8 mouse cellular contexts compared by ENCODE assay signal in the genomic region with DNA sequence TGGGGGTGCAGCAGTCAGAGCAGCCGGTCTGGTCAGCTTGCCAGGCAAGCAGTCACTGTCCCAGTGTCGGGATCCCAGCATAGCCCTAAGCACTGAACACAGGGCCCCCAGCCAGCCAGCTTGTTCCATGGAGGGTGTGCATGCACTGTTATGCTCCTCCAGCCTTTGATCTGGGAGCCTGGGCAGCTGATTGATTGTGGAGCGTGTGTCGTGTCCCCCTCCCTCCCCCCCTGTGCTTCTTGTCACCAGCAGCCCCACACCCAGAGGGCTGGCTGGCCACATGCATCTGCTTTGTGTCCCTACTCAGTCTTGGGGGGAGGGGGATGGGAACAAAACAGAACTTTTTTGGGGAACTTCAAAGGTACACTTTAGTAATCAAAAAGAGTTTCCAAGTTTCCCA. TPM values are rescaled to one million over a fixed set of nuclear protein-coding genes. Genes with fewer than 3 reads are reported as not detected.
DNase-seq lines count a peak whose midpoint lies in the region; ATAC-seq and TF ChIP-seq lines count a peak whose summit lies in the region.

No protein-coding gene starts in this region.

- no peak for TF ChIP-seq POLR2A in liver, adult 2 months (IDR thresholded peaks at IDR 0.05; ENCODE audit: extremely low read depth, insufficient read depth, low read length)

- no peak overlapping the region for H3K4me3 ChIP-seq in liver, adult 2 months (ENCODE audit: insufficient read depth, low read depth, low read length)
- H3K4me3 ChIP-seq in liver, embryonic 11.5 days (ENCODE audit: low read depth, low read length): no peak overlapping the region
- H3K4me3 ChIP-seq in limb, embryonic 15.5 days: no peak overlapping the region
- no peak overlapping the region for H3K4me3 ChIP-seq in stomach, embryonic 16.5 days (replicated peaks; ENCODE audit: low read length)

- no peaks in the 10 kb centered on the region for H3K27me3 ChIP-seq in liver, adult 2 months (ENCODE audit: control insufficient read depth, insufficient read depth, low read length)
- H3K27me3 ChIP-seq in liver, embryonic 11.5 days (replicated peaks; ENCODE audit: control insufficient read depth, insufficient read depth, low read length): no peaks in the 10 kb centered on the region
- H3K27me3 ChIP-seq in limb, embryonic 15.5 days: no peaks in the 10 kb centered on the region
- H3K27me3 ChIP-seq in stomach, embryonic 16.5 days (ENCODE audit: control insufficient read depth, insufficient read depth, low read length): no peaks in the 10 kb centered on the region

- peaks cover 10% of the 10 kb centered on the region; the same call in 1 of the 2 replicates for H3K79me2 ChIP-seq in liver, adult 2 months (ENCODE audit: control insufficient read depth, insufficient read depth, low read length)

- H3K9me3 ChIP-seq in liver, embryonic 11.5 days (ENCODE audit: control insufficient read depth, low read length): peaks cover 4% of the 10 kb centered on the region; the same call in 1 of the 2 replicates
- H3K9me3 ChIP-seq in limb, embryonic 15.5 days: no peaks in the 10 kb centered on the region
- H3K9me3 ChIP-seq in stomach, embryonic 16.5 days (replicated peaks; ENCODE audit: control insufficient read depth, low read length): no peaks in the 10 kb centered on the region

- 18% methylated on average over 4 of the region's 4 CpGs for WGBS in liver, adult 2 months
- 54% methylated on average over 4 of the region's 4 CpGs for WGBS in liver, embryonic 11.5 days
- WGBS in limb, embryonic 15.5 days: 13% methylated on average over 4 of the region's 4 CpGs
- 24% methylated on average over 4 of the region's 4 CpGs for WGBS in stomach, embryonic 16.5 days

- no peak for ATAC-seq in liver, embryonic 11.5 days (replicated peaks; ENCODE audit: low FRiP score)
- ATAC-seq in limb, embryonic 15.5 days (ENCODE audit: insufficient number of reproducible peaks, low FRiP score, low TSS enrichment, low read depth): peak; percentile 35; the same call in 1 of the 2 replicates
- peak; percentile 27; the same call in 1 of the 2 replicates for ATAC-seq in stomach, embryonic 16.5 days (ENCODE audit: insufficient read depth, low FRiP score)

- H3K4me1 ChIP-seq in liver, adult 2 months (ENCODE audit: control insufficient read depth, insufficient read depth, low read length): peaks cover 38% of the 10 kb centered on the region
- 0 out of 2 replicates have a peak, but pooled peaks cover 3% of the 10 kb centered on the region for H3K4me1 ChIP-seq in liver, embryonic 11.5 days (replicated peaks; ENCODE audit: control insufficient read depth, insufficient read depth, low read length)
- peaks cover 30% of the 10 kb centered on the region for H3K4me1 ChIP-seq in limb, embryonic 15.5 days
- H3K4me1 ChIP-seq in stomach, embryonic 16.5 days (ENCODE audit: control insufficient read depth, insufficient read depth, low read length): peaks cover 10% of the 10 kb centered on the region

- no peak overlapping the region for H3K4me2 ChIP-seq in liver, embryonic 11.5 days
- no peak overlapping the region for H3K4me2 ChIP-seq in limb, embryonic 15.5 days
- no peak overlapping the region for H3K4me2 ChIP-seq in stomach, embryonic 16.5 days (ENCODE audit: low read depth, low read length)

- DNase-seq in adrenal gland, adult (ENCODE audit: inconsistent age in 2 of 2, low spot score in 1 of 2): peak; percentile 63 to 72
- no peak for DNase-seq in adrenal gland, adult 8-10 months
- DNase-seq in liver, adult 2 months (ENCODE audit: extremely low read depth, low read depth, low spot score): no peak
- no peak for DNase-seq in liver, embryonic 11.5 days (ENCODE audit: low spot score)
- no peak for DNase-seq in urinary bladder, postnatal 10 days (ENCODE audit: low spot score)
- DNase-seq in thymus, postnatal 14 days: no peak

- no peak overlapping the region for H3K9ac ChIP-seq in liver, adult 2 months (ENCODE audit: low read depth, low read length)
- H3K9ac ChIP-seq in liver, embryonic 11.5 days (ENCODE audit: low read depth, low read length): no peak overlapping the region
- H3K9ac ChIP-seq in limb, embryonic 15.5 days: no peak overlapping the region
- H3K9ac ChIP-seq in stomach, embryonic 16.5 days (ENCODE audit: low read length): no peak overlapping the region

- TF ChIP-seq CTCF in liver, adult 2 months (IDR thresholded peaks at IDR 0.05; ENCODE audit: low read depth, low read length): no peak

- peak overlapping the region; percentile 68 for H3K27ac ChIP-seq in liver, adult 2 months (replicated peaks; ENCODE audit: insufficient read depth, low read depth, low read length)
- no peak overlapping the region for H3K27ac ChIP-seq in liver, embryonic 11.5 days (ENCODE audit: low read depth, low read length)
- H3K27ac ChIP-seq in limb, embryonic 15.5 days: peak overlapping the region; percentile 57
- peak overlapping the region; percentile 43; the same call in 1 of the 2 replicates for H3K27ac ChIP-seq in stomach, embryonic 16.5 days (ENCODE audit: low read length)

- 0 out of 2 replicates have a peak, but pooled peaks cover under 1% of the 10 kb centered on the region for H3K36me3 ChIP-seq in liver, adult 2 months (ENCODE audit: control insufficient read depth, insufficient read depth, low read length)
- peaks cover 6% of the 10 kb centered on the region; the same call in 1 of the 2 replicates for H3K36me3 ChIP-seq in liver, embryonic 11.5 days (ENCODE audit: control insufficient read depth, insufficient read depth, low read length)
- H3K36me3 ChIP-seq in limb, embryonic 15.5 days: peaks cover 39% of the 10 kb centered on the region
- no peaks in the 10 kb centered on the region for H3K36me3 ChIP-seq in stomach, embryonic 16.5 days (ENCODE audit: control insufficient read depth, insufficient read depth, low read length)

RNA-seq across cellular contexts. Expression of gene Cenpx, which starts 18.4 kb away (rescaled TPM):
- total RNA-seq in adrenal gland, adult 8-10 months (2022): 10 to 100 TPM; 49.3 to 61.7 (median 55.7) TPM
- 20.3 and 20.5 TPM in 2 replicates for total RNA-seq in liver, adult 2 months (2014; rRNA removed)
- polyA plus RNA-seq in liver, adult 2 months (2012; rRNA removed): 63.4 and 74.6 TPM in 2 replicates
- 178 and 192 TPM in 2 replicates for polyA plus RNA-seq in liver, embryonic 11.5 days (2014; fragmentation: Nextera tagmentation; extraction: Ambion mirVana)
- polyA plus RNA-seq in limb, embryonic 15.5 days (2015; fragmentation: Nextera tagmentation; extraction: Ambion mirVana): 156 and 166 TPM in 2 replicates
- polyA plus RNA-seq in stomach, embryonic 16.5 days (2015; fragmentation: Nextera tagmentation; extraction: Ambion mirVana): 138 and 153 TPM in 2 replicates

RNA-seq across cellular contexts. Expression of gene Lrrc45, which starts 18.5 kb away (rescaled TPM):
- 10 to 100 TPM; 26.1 to 57.9 (median 42.3) TPM for total RNA-seq in adrenal gland, adult 8-10 months (2022)
- 4.4 and 5.1 TPM in 2 replicates for total RNA-seq in liver, adult 2 months (2014; rRNA removed)
- 7.4 and 9.8 TPM in 2 replicates for polyA plus RNA-seq in liver, adult 2 months (2012; rRNA removed)
- polyA plus RNA-seq in liver, embryonic 11.5 days (2014; fragmentation: Nextera tagmentation; extraction: Ambion mirVana): 34.2 and 38.3 TPM in 2 replicates
- polyA plus RNA-seq in limb, embryonic 15.5 days (2015; fragmentation: Nextera tagmentation; extraction: Ambion mirVana): 63.7 and 65.9 TPM in 2 replicates
- polyA plus RNA-seq in stomach, embryonic 16.5 days (2015; fragmentation: Nextera tagmentation; extraction: Ambion mirVana): 59.1 and 62.9 TPM in 2 replicates

RNA-seq across cellular contexts. Expression of gene Aspscr1, which starts 22.4 kb away (rescaled TPM):
- total RNA-seq in adrenal gland, adult 8-10 months (2022): 100 to 1,000 TPM; 101 to 108 (median 106) TPM
- 49.3 and 56.6 TPM in 2 replicates for total RNA-seq in liver, adult 2 months (2014; rRNA removed)
- polyA plus RNA-seq in liver, adult 2 months (2012; rRNA removed): 131 and 142 TPM in 2 replicates
- polyA plus RNA-seq in liver, embryonic 11.5 days (2014; fragmentation: Nextera tagmentation; extraction: Ambion mirVana): 83.7 and 97.1 TPM in 2 replicates
- polyA plus RNA-seq in limb, embryonic 15.5 days (2015; fragmentation: Nextera tagmentation; extraction: Ambion mirVana): 107 TPM in 2 replicates
- polyA plus RNA-seq in stomach, embryonic 16.5 days (2015; fragmentation: Nextera tagmentation; extraction: Ambion mirVana): 102 and 104 TPM in 2 replicates

RNA-seq across cellular contexts. Expression of gene Rac3, which starts 26.1 kb away (rescaled TPM):
- 10 to 100 TPM; 11.1 to 23.9 (median 15.9) TPM for total RNA-seq in adrenal gland, adult 8-10 months (2022)
- total RNA-seq in liver, adult 2 months (2014; rRNA removed): 0.20 and 0.55 TPM in 2 replicates
- 0.72 and 1.1 TPM in 2 replicates for polyA plus RNA-seq in liver, adult 2 months (2012; rRNA removed)
- 1.2 and 1.8 TPM in 2 replicates for polyA plus RNA-seq in liver, embryonic 11.5 days (2014; fragmentation: Nextera tagmentation; extraction: Ambion mirVana)
- 44.4 and 56.4 TPM in 2 replicates for polyA plus RNA-seq in limb, embryonic 15.5 days (2015; fragmentation: Nextera tagmentation; extraction: Ambion mirVana)
- polyA plus RNA-seq in stomach, embryonic 16.5 days (2015; fragmentation: Nextera tagmentation; extraction: Ambion mirVana): 34.6 and 35.3 TPM in 2 replicates

RNA-seq across cellular contexts. Expression of gene Dcxr, which starts 31.9 kb away (rescaled TPM):
- 100 to 1,000 TPM in 2 of 4 experiments, 10 to 100 TPM in 2; 41.6 to 142 (median 76.2) TPM for total RNA-seq in adrenal gland, adult 8-10 months (2022)
- total RNA-seq in liver, adult 2 months (2014; rRNA removed): 215 and 230 TPM in 2 replicates
- 512 and 554 TPM in 2 replicates for polyA plus RNA-seq in liver, adult 2 months (2012; rRNA removed)
- polyA plus RNA-seq in liver, embryonic 11.5 days (2014; fragmentation: Nextera tagmentation; extraction: Ambion mirVana): 12.9 and 13.2 TPM in 2 replicates
- polyA plus RNA-seq in limb, embryonic 15.5 days (2015; fragmentation: Nextera tagmentation; extraction: Ambion mirVana): 18.2 and 20.2 TPM in 2 replicates
- polyA plus RNA-seq in stomach, embryonic 16.5 days (2015; fragmentation: Nextera tagmentation; extraction: Ambion mirVana): 43.0 and 46.0 TPM in 2 replicates

Comparison
In these comparisons a context has a peak if more than half of its experiments do, and no peak if none do; other contexts are left out.
1. DNase-seq: peak in adrenal gland, adult (2 of 2); none in adrenal gland, adult 8-10 months (single experiment), liver, adult 2 months (single experiment), liver, embryonic 11.5 days (single experiment), urinary bladder, postnatal 10 days (single experiment) and thymus, postnatal 14 days (single experiment).